Mouse (Mus musculus): ENCODE results near the gene Ccm2. TPM values are rescaled to one million over a fixed set of nuclear protein-coding genes. Genes with fewer than 3 reads are reported as not detected.
"Not testable (repeated sequence)": the region's sequence is repeated elsewhere in the genome, so short reads cannot be mapped to it uniquely, and the experiment has no call there.

The Ccm2 gene
- polyA plus RNA-seq, 1 experiment from 2014 or later: 89.7 TPM

DNA sequence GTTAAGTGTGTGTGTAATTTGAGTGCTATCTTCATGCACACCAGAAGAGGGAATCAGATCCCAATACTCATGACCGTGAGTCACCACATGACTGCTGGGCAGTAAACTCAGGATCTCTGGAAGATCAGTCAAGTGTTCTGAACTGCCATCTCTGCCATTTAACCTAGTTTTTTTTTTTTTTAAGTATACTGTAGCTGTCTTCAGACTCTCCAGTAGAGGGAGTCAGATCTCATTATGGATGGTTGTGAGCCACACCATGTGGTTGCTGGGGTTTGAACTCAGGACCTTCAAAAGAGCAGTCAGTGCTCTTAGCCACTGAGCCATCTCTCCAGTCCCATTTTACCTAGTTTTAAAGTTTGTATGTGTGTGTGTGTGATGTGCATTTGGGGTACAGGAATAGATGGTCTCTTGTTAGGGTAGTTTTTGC lies 23.0 kb upstream of the Ccm2 start:
- H3K4me3 ChIP-seq: no peak overlapping the region

GRCm38 (mm10) chr11:6524165-6524879 lies 22.4 kb upstream of the Ccm2 start:
- no peak overlapping the region for H3K4me2 ChIP-seq
- ATAC-seq (ENCODE audit: insufficient number of reproducible peaks, low FRiP score, low TSS enrichment, low read depth): no peak
- H3K9ac ChIP-seq: no peak overlapping the region
- H3K27me3 ChIP-seq: no peaks in the 10 kb centered on the region
- H3K4me3 ChIP-seq: no peak overlapping the region
- WGBS: 89% methylated on average over 8 of the region's 8 CpGs
- H3K36me3 ChIP-seq: peaks cover 29% of the 10 kb centered on the region
- peak overlapping the region; percentile 11; the same call in 1 of the 2 replicates for H3K27ac ChIP-seq
- no peaks in the 10 kb centered on the region for H3K9me3 ChIP-seq
- H3K4me1 ChIP-seq: peaks cover 9% of the 10 kb centered on the region; the same call in 1 of the 2 replicates

More for the DNA sequence above, 23.0 kb upstream of the Ccm2 start:
- Histone ChIP-seq H3K9ac (no peak overlapping the region), H3K4me1 (peaks cover 7% of the 10 kb centered on the region; the same call in 1 of the 2 replicates), H3K36me3 (peaks cover 29% of the 10 kb centered on the region), H3K27me3 (no peaks in the 10 kb centered on the region), H3K27ac (no peak overlapping the region), H3K4me2 (no peak overlapping the region), H3K9me3 (no peaks in the 10 kb centered on the region)
- WGBS: 49% methylated on average over 1 of the region's 1 CpGs
- no peak for ATAC-seq (ENCODE audit: insufficient number of reproducible peaks, low FRiP score, low TSS enrichment, low read depth)

GRCm38 (mm10) chr11:6524880-6525238 lies 21.8 kb upstream of the Ccm2 start:
- no peak overlapping the region for H3K4me3 ChIP-seq
- H3K9ac ChIP-seq: no peak overlapping the region
- peaks cover 29% of the 10 kb centered on the region for H3K36me3 ChIP-seq
- no peaks in the 10 kb centered on the region for H3K27me3 ChIP-seq
- H3K4me1 ChIP-seq: peaks cover 9% of the 10 kb centered on the region; the same call in 1 of the 2 replicates
- no peak overlapping the region for H3K4me2 ChIP-seq
- no peak for ATAC-seq (ENCODE audit: insufficient number of reproducible peaks, low FRiP score, low TSS enrichment, low read depth)
- 89% methylated on average over 4 of the region's 4 CpGs for WGBS
- no peaks in the 10 kb centered on the region for H3K9me3 ChIP-seq
- H3K27ac ChIP-seq: 0 out of 2 replicates have a peak overlapping the region, but pooled peaks have one; percentile 11

DNA sequence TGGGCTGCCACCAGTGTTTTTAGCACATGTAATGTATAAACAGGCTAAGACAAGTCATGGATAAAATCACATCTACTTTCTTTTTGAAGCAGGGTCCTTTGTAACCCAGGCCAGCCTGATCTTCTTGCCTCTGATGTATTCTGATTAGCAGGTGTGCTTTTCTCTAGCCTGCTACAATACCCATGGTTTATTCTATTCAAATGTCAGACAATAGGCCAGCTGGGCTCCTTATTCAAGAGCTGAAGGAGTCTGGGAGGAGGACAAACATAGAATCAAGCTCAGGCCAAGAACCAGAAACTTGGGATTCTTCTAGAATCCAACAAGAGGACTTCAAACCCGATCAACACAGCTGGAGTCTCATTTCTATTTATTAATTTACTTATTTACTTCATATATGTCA lies 21.4 kb upstream of the Ccm2 start:
- WGBS: 84% methylated on average over 1 of the region's 1 CpGs
- H3K4me3 ChIP-seq: no peak overlapping the region
- ATAC-seq (ENCODE audit: insufficient number of reproducible peaks, low FRiP score, low TSS enrichment, low read depth): no peak

DNA sequence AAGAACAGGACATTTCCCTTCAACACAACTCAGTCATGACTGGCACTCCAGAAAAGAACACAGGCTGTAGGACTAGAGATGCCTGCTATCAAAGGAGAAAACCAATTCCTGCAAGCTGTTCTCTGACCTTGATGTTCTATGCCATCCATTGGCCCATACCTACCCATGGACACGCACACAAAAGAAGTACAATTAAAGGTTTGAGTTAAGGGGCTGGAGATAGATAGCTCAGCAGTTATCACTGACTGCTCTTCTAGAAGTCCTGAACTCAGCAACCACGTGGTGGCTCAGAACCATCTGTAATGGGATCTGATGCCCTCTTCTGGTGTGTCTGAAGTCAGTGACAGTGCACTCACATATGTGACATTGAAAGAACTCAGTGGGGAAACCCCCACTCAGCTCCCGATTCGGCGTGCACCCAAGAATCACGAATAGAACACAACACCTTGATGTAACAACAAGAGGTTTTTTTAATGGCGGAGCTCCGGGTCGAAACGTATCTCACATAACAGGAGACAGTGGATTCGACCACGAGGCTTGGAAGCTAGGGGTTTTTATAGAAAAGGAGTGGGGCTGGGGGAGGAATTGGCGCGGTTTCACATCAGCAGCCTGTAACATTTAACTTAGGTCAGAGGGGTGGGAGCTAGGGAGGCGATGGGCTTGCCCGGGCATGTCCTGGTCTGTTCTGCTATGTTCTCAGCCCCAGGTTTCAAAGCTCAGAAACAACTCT lies 20.0 kb upstream of the Ccm2 start:
- ATAC-seq (ENCODE audit: insufficient number of reproducible peaks, low FRiP score, low TSS enrichment, low read depth); H3K27me3 ChIP-seq; H3K4me1 ChIP-seq; H3K27ac ChIP-seq; H3K9me3 ChIP-seq: not testable (repeated sequence)
- H3K4me2 ChIP-seq: peak overlapping the region; percentile 70
- peaks cover 29% of the 10 kb centered on the region for H3K36me3 ChIP-seq
- 58% methylated on average over 12 of the region's 16 CpGs for WGBS
- 0 out of 2 replicates have a peak overlapping the region, but pooled peaks have one; percentile 51 for H3K9ac ChIP-seq
- peak overlapping the region; percentile 63 for H3K4me3 ChIP-seq

More for the DNA sequence above, 21.4 kb upstream of the Ccm2 start:
- Histone ChIP-seq H3K36me3 (peaks cover 29% of the 10 kb centered on the region), H3K27me3 (no peaks in the 10 kb centered on the region), H3K27ac (no peak overlapping the region), H3K4me2 (no peak overlapping the region), H3K4me1 (peaks cover 9% of the 10 kb centered on the region; the same call in 1 of the 2 replicates), H3K9ac (no peak overlapping the region), H3K9me3 (no peaks in the 10 kb centered on the region)

DNA sequence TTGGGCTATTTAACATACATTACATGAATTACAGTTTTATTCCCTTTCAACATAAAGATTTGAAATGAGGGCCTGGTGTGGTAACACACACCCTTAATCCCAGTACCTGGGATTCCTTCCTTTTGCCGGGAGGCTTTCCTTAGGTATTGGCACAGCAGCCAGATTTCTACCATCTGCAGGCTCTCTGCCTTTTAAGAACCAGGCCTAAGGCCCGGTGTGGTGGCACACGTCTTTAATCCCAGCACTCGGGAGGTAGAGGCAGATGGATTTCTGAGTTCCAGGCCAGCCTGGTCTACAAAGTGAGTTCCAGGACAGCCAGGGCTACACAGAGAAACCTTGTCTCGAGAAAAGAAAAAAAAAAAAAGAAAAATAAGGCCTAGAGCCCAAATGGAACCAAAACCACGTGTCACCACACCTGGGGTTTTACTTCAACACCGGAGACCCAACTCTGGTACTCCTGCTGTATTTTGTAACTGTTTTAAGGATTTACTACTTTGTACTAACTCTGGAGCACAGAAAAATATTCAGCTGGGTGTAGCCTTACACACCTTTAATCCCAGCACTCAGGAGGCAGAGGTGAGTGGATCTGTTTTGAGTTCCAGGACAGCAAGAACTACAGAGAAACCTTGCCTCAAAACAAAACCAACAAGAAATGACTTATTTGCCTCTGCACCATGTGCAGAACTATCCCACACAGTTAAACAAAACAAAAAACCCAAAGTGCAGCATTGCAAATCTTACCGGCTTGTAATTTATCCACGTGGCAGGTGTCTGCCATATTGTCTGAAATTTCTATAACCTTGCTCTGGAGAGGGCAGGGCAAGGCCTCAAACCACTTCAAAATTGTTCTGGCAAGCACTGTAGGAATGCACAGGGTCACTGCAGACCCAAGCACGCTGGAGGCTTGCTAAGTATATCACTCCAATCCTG lies 19.2 kb upstream of the Ccm2 start:
- H3K4me3 ChIP-seq: peak overlapping the region; percentile 63
- ATAC-seq (ENCODE audit: insufficient number of reproducible peaks, low FRiP score, low TSS enrichment, low read depth): no peak
- peak overlapping the region; percentile 51 for H3K9ac ChIP-seq
- peaks cover 29% of the 10 kb centered on the region for H3K36me3 ChIP-seq
- peak overlapping the region; percentile 89 for H3K27ac ChIP-seq
- 6% methylated on average over 10 of the region's 10 CpGs for WGBS
- no peaks in the 10 kb centered on the region for H3K27me3 ChIP-seq
- H3K4me2 ChIP-seq: peak overlapping the region; percentile 70
- no peaks in the 10 kb centered on the region for H3K9me3 ChIP-seq
- H3K4me1 ChIP-seq: peaks cover 9% of the 10 kb centered on the region; the same call in 1 of the 2 replicates

- Histone ChIP-seq H3K27ac (peak overlapping the region; percentile 89), H3K9me3 (no peaks in the 10 kb centered on the region), H3K9ac (peak overlapping the region; percentile 51), H3K4me2 (peak overlapping the region; percentile 70), H3K4me1 (peaks cover 9% of the 10 kb centered on the region; the same call in 1 of the 2 replicates), H3K27me3 (no peaks in the 10 kb centered on the region), H3K4me3 (peak overlapping the region; percentile 63), H3K36me3 (peaks cover 29% of the 10 kb centered on the region)
- peak; percentile 95 for ATAC-seq (ENCODE audit: insufficient number of reproducible peaks, low FRiP score, low TSS enrichment, low read depth)
- under 1% methylated on average over 51 of the region's 51 CpGs for WGBS
Observed at GRCm38 (mm10) chr11:6528186-6529006, 18.3 kb upstream of the Ccm2 start.

DNA sequence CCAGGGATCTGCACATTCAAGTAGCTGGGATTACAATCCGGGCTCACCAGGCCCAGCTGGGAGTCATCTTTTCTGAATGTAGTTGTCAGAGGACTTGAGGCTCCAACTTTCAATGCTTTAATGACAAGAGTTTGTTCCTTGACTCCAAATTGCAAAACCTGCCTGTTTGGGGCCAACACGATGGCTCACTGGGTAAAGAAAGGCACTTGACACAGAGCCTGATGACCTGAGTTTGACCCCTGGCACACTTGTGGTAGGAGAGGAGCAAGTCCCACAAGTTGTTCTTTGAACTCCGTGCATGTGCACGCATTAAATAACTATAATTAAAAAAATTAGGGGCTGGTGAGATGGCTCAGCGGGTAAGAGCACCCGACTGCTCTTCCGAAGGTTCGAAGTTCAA lies 16.7 kb upstream of the Ccm2 start:
- Histone ChIP-seq H3K4me1 (peaks cover 9% of the 10 kb centered on the region; the same call in 1 of the 2 replicates), H3K4me2 (no peak overlapping the region), H3K36me3 (peaks cover 18% of the 10 kb centered on the region), H3K9me3 (no peaks in the 10 kb centered on the region), H3K9ac (no peak overlapping the region), H3K27me3 (no peaks in the 10 kb centered on the region), H3K27ac (no peak overlapping the region), H3K4me3 (no peak overlapping the region)
- no peak for ATAC-seq (ENCODE audit: insufficient number of reproducible peaks, low FRiP score, low TSS enrichment, low read depth)
- 85% methylated on average over 8 of the region's 8 CpGs for WGBS

DNA sequence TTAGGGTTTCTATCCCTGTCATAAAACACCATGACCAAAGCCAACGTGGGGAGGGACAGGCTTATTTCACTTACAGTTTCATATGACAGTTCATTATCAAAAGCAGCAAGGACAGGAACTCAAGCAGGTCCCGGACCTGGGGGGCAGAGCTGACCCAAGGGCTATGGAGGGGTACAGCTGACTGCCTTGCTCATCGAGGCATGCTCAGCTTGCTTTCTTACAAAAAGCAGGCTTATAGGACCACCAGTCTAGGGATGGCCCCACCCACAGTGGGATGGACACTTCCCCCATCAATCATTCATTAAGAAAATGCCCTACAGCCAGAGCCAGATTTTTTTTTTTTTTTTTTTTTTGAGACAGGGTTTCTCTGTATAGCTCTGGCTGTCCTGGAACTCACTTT lies 15.9 kb upstream of the Ccm2 start:
- Histone ChIP-seq H3K9me3 (no peaks in the 10 kb centered on the region), H3K27ac (no peak overlapping the region), H3K36me3 (peaks cover 10% of the 10 kb centered on the region), H3K9ac (no peak overlapping the region), H3K4me3 (no peak overlapping the region), H3K4me1 (peaks cover 9% of the 10 kb centered on the region; the same call in 1 of the 2 replicates), H3K4me2 (no peak overlapping the region), H3K27me3 (no peaks in the 10 kb centered on the region)
- no peak for ATAC-seq (ENCODE audit: insufficient number of reproducible peaks, low FRiP score, low TSS enrichment, low read depth)
- 82% methylated on average over 3 of the region's 3 CpGs for WGBS

GRCm38 (mm10) chr11:6544683-6545082 lies 2.0 kb upstream of the Ccm2 start:
- Histone ChIP-seq H3K27ac (no peak overlapping the region), H3K4me3 (no peak overlapping the region), H3K4me1 (peaks cover 12% of the 10 kb centered on the region), H3K27me3 (no peaks in the 10 kb centered on the region), H3K9ac (no peak overlapping the region), H3K9me3 (no peaks in the 10 kb centered on the region), H3K36me3 (no peaks in the 10 kb centered on the region), H3K4me2 (no peak overlapping the region)
- WGBS: 69% methylated on average over 3 of the region's 3 CpGs
- ATAC-seq (ENCODE audit: insufficient number of reproducible peaks, low FRiP score, low TSS enrichment, low read depth): no peak
